Mouse (Mus musculus) CH12.LX (cell line): ENCODE measurements around the gene Rest. TPM values are rescaled to one million over a fixed set of nuclear protein-coding genes. Genes with fewer than 3 reads are reported as not detected.

ENCODE experiments used
- DNase-seq: peaks from one replicate; pipeline ENCODE4 v3.0.0-alpha.2; 2013; ENCODE audit errors: extremely low read depth
- H3K27ac ChIP-seq: 2 replicates; pipeline ENCODE4 v1.5.1; 2012; ENCODE audit warnings: low read depth, mild to moderate bottlenecking, control low read depth, moderate library complexity; ENCODE audit not compliant: insufficient read depth
- H3K27me3 ChIP-seq: replicated peaks from 2 replicates; pipeline ENCODE3; 2012; ENCODE audit warnings: inconsistent platforms
- H3K36me3 ChIP-seq, 2 experiments: replicated peaks in 1 of 2; 2 replicates each; pipeline versions ENCODE3 to v1.6.1; 2012; ENCODE audit warnings: inconsistent platforms in 1 of 2, low read length in 1 of 2, mild to moderate bottlenecking in 1 of 2, mixed read lengths in 1 of 2, moderate library complexity in 1 of 2; ENCODE audit not compliant: control insufficient read depth in 1 of 2, insufficient read depth in 1 of 2
- H3K4me1 ChIP-seq, 2 experiments: 2 replicates each; pipeline ENCODE4 v1.6.1; 2012; ENCODE audit warnings: inconsistent platforms in 1 of 2, moderate library complexity in 1 of 2; ENCODE audit not compliant: insufficient read depth in 2 of 2, control insufficient read depth in 1 of 2
- H3K4me2 ChIP-seq: 2 replicates; pipeline ENCODE4 v1.6.1; 2012; ENCODE audit warnings: low read depth, mild to moderate bottlenecking, control low read depth; ENCODE audit not compliant: poor library complexity, insufficient read depth, severe bottlenecking
- H3K4me3 ChIP-seq, 3 experiments: fragments of 150-350 bp in 1 of 3; sonication (generic) in 1 of 3; replicated peaks in 1 of 3; 2 replicates each; pipeline versions ENCODE3 to v1.5.1; 2011 to 2012; ENCODE audit warnings: low read depth in 2 of 3, low read length in 2 of 3, mild to moderate bottlenecking in 2 of 3, moderate library complexity in 2 of 3, control low read depth in 1 of 3, improper control_type of control experiment in 1 of 3, inconsistent platforms in 1 of 3, mixed read lengths in 1 of 3; ENCODE audit not compliant: poor library complexity in 1 of 3
- H3K79me2 ChIP-seq: replicated peaks from 2 replicates; pipeline ENCODE4 v1.6.1; 2012; ENCODE audit warnings: mild to moderate bottlenecking, moderate library complexity; ENCODE audit not compliant: control insufficient read depth, poor library complexity, insufficient read depth, severe bottlenecking; ENCODE audit errors: extremely low read depth
- H3K9ac ChIP-seq: 2 replicates; pipeline ENCODE4 v1.6.1; 2012; ENCODE audit warnings: low read depth, mild to moderate bottlenecking, control low read depth, moderate library complexity; ENCODE audit not compliant: insufficient read depth
- H3K9me3 ChIP-seq: replicated peaks from 2 replicates; pipeline ENCODE3; 2012; ENCODE audit warnings: low read length, inconsistent platforms, mixed read lengths
- BHLHE40 ChIP-seq: IDR thresholded peaks from 2 replicates; pipeline ENCODE4 v1.6.1; 2011; ENCODE audit warnings: mild to moderate bottlenecking, low read depth, low read length, improper control_type of control experiment
- CHD1 ChIP-seq: IDR thresholded peaks from 2 replicates; pipeline ENCODE4 v1.6.1; 2012; ENCODE audit warnings: low read depth, low read length, improper control_type of control experiment, inconsistent platforms
- CTCF ChIP-seq, 2 experiments: IDR thresholded peaks in 1 of 2; conservative IDR thresholded peaks in 1 of 2; 2 replicates each; pipeline ENCODE4 v1.5.1; 2011 to 2012; ENCODE audit warnings: low read depth in 2 of 2, low read length in 2 of 2, improper control_type of control experiment in 1 of 2, inconsistent platforms in 1 of 2, mild to moderate bottlenecking in 1 of 2, moderate library complexity in 1 of 2
- E2F4 ChIP-seq: IDR thresholded peaks from 2 replicates; pipeline ENCODE4 v1.6.1; 2011; ENCODE audit warnings: low read depth, low read length, improper control_type of control experiment; ENCODE audit not compliant: insufficient replicate concordance
- EP300 ChIP-seq: IDR thresholded peaks from 2 replicates; pipeline ENCODE4 v1.6.1; 2011; ENCODE audit warnings: low read length, improper control_type of control experiment
- ETS1 ChIP-seq: conservative IDR thresholded peaks from 2 replicates; pipeline ENCODE4 v1.6.1; 2012; ENCODE audit warnings: low read depth, mild to moderate bottlenecking, inconsistent platforms, low read length, improper control_type of control experiment, moderate library complexity
- GABPA ChIP-seq: IDR thresholded peaks from 2 replicates; pipeline ENCODE4 v1.6.1; 2012; ENCODE audit warnings: low read depth, low read length, improper control_type of control experiment, inconsistent platforms; ENCODE audit not compliant: insufficient replicate concordance
- IRF4 ChIP-seq: IDR thresholded peaks from 2 replicates; pipeline ENCODE4 v1.6.1; 2014; ENCODE audit warnings: low read depth, mild to moderate bottlenecking, inconsistent platforms, low read length, improper control_type of control experiment
- JUN ChIP-seq: IDR thresholded peaks from 2 replicates; pipeline ENCODE4 v1.6.1; 2011; ENCODE audit warnings: low read depth, mild to moderate bottlenecking, low read length, improper control_type of control experiment, moderate library complexity; ENCODE audit not compliant: insufficient read depth
- JUND ChIP-seq: conservative IDR thresholded peaks from 2 replicates; pipeline ENCODE4 v1.6.1; 2011; ENCODE audit warnings: low read depth, low read length, improper control_type of control experiment
- KAT2A ChIP-seq: IDR thresholded peaks from 2 replicates; pipeline ENCODE4 v1.6.1; 2012; ENCODE audit warnings: low read length, improper control_type of control experiment, inconsistent platforms; ENCODE audit not compliant: insufficient replicate concordance
- MAFK ChIP-seq: IDR thresholded peaks from 2 replicates; pipeline ENCODE4 v1.6.1; 2011; ENCODE audit warnings: low read length, improper control_type of control experiment; ENCODE audit not compliant: insufficient replicate concordance
- MAX ChIP-seq: IDR thresholded peaks from 2 replicates; pipeline ENCODE4 v1.6.1; 2011; ENCODE audit warnings: low read length, improper control_type of control experiment
- MEF2A ChIP-seq: IDR thresholded peaks from 2 replicates; pipeline ENCODE4 v1.6.1; 2014; ENCODE audit warnings: low read depth, mild to moderate bottlenecking, inconsistent platforms, low read length, improper control_type of control experiment, borderline replicate concordance
- MXI1 ChIP-seq: IDR thresholded peaks from 2 replicates; pipeline ENCODE4 v1.6.1; 2011; ENCODE audit warnings: mild to moderate bottlenecking, low read depth, low read length, improper control_type of control experiment
- MYC ChIP-seq: IDR thresholded peaks from 2 replicates; pipeline ENCODE4 v1.6.1; 2011; ENCODE audit warnings: low read depth, mild to moderate bottlenecking, improper control_type of control experiment, low read length
- NRF1 ChIP-seq: IDR thresholded peaks from 2 replicates; pipeline ENCODE4 v1.6.1; 2014; ENCODE audit warnings: low read depth, mild to moderate bottlenecking, inconsistent platforms, low read length, improper control_type of control experiment, moderate library complexity
- POLR2A ChIP-seq: IDR thresholded peaks from 2 replicates; pipeline ENCODE4 v1.6.1; 2011; ENCODE audit warnings: low read depth, mild to moderate bottlenecking, improper control_type of control experiment, low read length
- SIN3A ChIP-seq: IDR thresholded peaks from 2 replicates; pipeline ENCODE4 v1.6.1; 2012; ENCODE audit warnings: low read length, improper control_type of control experiment, inconsistent platforms
- SMC3 ChIP-seq: IDR thresholded peaks from 2 replicates; pipeline ENCODE4 v1.6.1; 2011; ENCODE audit warnings: low read depth, low read length, improper control_type of control experiment
- TBP ChIP-seq: conservative IDR thresholded peaks from 2 replicates; pipeline ENCODE4 v1.6.1; 2011; ENCODE audit warnings: low read depth, low read length, improper control_type of control experiment
- TCF12 ChIP-seq: IDR thresholded peaks from 2 replicates; pipeline ENCODE4 v1.6.1; 2014; ENCODE audit warnings: low read depth, mild to moderate bottlenecking, inconsistent platforms, low read length, improper control_type of control experiment
- USF1 ChIP-seq: IDR thresholded peaks from 2 replicates; pipeline ENCODE4 v1.6.1; 2014; ENCODE audit warnings: low read depth, mild to moderate bottlenecking, inconsistent platforms, low read length, improper control_type of control experiment
- ZC3H11A ChIP-seq: IDR thresholded peaks from 2 replicates; pipeline ENCODE4 v1.6.1; 2012; ENCODE audit warnings: low read depth, mild to moderate bottlenecking, inconsistent platforms, low read length, improper control_type of control experiment
- dilution Hi-C: fragments of 300-500 bp; cut with MboI; formaldehyde crosslinking; loops from 2 replicates; pipeline ENCODE4 v1.14.3; 2020; ENCODE audit warnings: low sequenced_read_pairs; ENCODE audit not compliant: extremely low pct_unique_long_range_greater_than_20kb, extremely low pct_ligation_motif_present
- in situ Hi-C: fragments of 300-500 bp; cut with MboI; formaldehyde crosslinking; loops from 3 replicates; pipeline ENCODE4 v1.14.3; 2019; ENCODE audit warnings: low sequenced_read_pairs, low pct_ligation_motif_present, low pct_unique_long_range_greater_than_20kb, mixed read lengths
- polyA plus RNA-seq: library from polyadenylated mRNA; unstranded; fragments of >175 nt; gene quantifications from 2 replicates; pipeline ENCODE4 v1.2.1, GENCODE M21; 2012; ENCODE audit warnings: low read depth; ENCODE audit not compliant: insufficient read length
- total RNA-seq, 2 experiments: library from RNA; depleted of rRNA; stranded (reverse); fragments of 300-350 nt in 1 of 2; fragments of >200 nt in 1 of 2; gene quantifications; 2 replicates each; pipeline ENCODE4 v1.2.3; 2012 to 2014

Gene Rest
- total and polyA plus RNA-seq, 3 experiments: 7.8 to 16.8 (median 15.9) TPM

DNA sequence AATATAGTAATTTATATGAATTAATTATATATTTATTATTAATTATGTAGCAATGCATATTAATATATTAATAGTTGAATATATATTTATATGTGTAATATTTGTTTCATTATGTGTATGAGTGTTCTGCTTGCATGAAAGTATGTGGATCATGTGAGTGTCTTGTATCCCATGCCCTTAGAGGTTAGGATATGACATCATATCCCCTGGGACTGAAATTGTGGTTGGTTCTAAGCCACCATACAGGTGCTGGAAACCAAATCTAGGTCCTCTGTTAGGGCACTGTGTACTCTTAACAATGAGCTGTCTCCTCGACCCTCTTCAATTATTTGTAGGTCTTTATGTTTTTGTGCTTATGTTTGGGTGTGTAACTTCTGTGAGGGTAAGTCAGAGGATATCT lies 12.1 kb upstream of the Rest start:
- Histone ChIP-seq H3K27ac (no peak overlapping the region), H3K36me3 (no peaks in the 10 kb centered on the region), H3K27me3 (no peaks in the 10 kb centered on the region), H3K4me2 (no peak overlapping the region), H3K4me3 (no peak overlapping the region), H3K4me1 (peaks cover 8 to 48% of the 10 kb centered on the region in 2 experiments), H3K79me2 (no peaks in the 10 kb centered on the region), H3K9me3 (no peaks in the 10 kb centered on the region), H3K9ac (no peak overlapping the region)
- DNase-seq: peak; percentile 94
- dilution Hi-C loops (no loop called here), in situ Hi-C loops (loop anchor here (5.0 kb wide), 1 partner anchor 49 kb away; no protein-coding TSS in a partner anchor)
- TF ChIP-seq JUN (peak; percentile 87), SIN3A (no peak; the same call in 1 of the 2 replicates), EP300 (peak; percentile 86), MAFK (peak; percentile 53; the same call in 1 of the 2 replicates), MYC (0 out of 2 replicates have a peak, but pooled peaks have one; percentile 26), MXI1 (no peak), POLR2A (no peak), GABPA (no peak), BHLHE40 (peak; percentile 93), ETS1 (peak; percentile 86), TBP (no peak), MEF2A (no peak), NRF1 (no peak), SMC3 (no peak), TCF12 (0 out of 2 replicates have a peak, but pooled peaks have one; percentile 56), IRF4 (peak; percentile 18; the same call in 1 of the 2 replicates), JUND (peak; percentile 85), KAT2A (0 out of 2 replicates have a peak, but pooled peaks have one; percentile 13)

GRCm38 (mm10) chr5:77254402-77254801 lies 10.9 kb upstream of the Rest start:
- no peaks in the 10 kb centered on the region for H3K36me3 ChIP-seq
- H3K27ac ChIP-seq: no peak overlapping the region
- in situ Hi-C loops: loop anchor here (5.0 kb wide), 1 partner anchor 48 kb away; no protein-coding TSS in a partner anchor
- dilution Hi-C loops: no loop called here
- no peaks in the 10 kb centered on the region for H3K79me2 ChIP-seq
- no peak for TF ChIP-seq SIN3A
- no peak for TF ChIP-seq BHLHE40
- TF ChIP-seq TCF12: no peak
- no peak for TF ChIP-seq CHD1
- TF ChIP-seq POLR2A: no peak
- no peak for TF ChIP-seq MEF2A
- TF ChIP-seq E2F4: no peak
- no peak for TF ChIP-seq MAX
- TF ChIP-seq TBP: no peak
- TF ChIP-seq NRF1: no peak
- no peak for TF ChIP-seq USF1
- no peak for TF ChIP-seq MAFK
- no peak for TF ChIP-seq IRF4
- no peak for TF ChIP-seq CTCF (conservative IDR thresholded peaks at IDR 0.05 in 1 of 2, IDR thresholded peaks at IDR 0.05 in 1 of 2; ENCODE audit: low read depth in 2 of 2, low read length in 2 of 2)
- no peak for TF ChIP-seq ZC3H11A
- H3K27me3 ChIP-seq: no peaks in the 10 kb centered on the region
- DNase-seq: no peak
- no peaks in the 10 kb centered on the region for H3K9me3 ChIP-seq
- H3K4me3 ChIP-seq: no peak overlapping the region
- H3K4me1 ChIP-seq: peaks cover 8 to 46% of the 10 kb centered on the region in 2 experiments
- no peak overlapping the region for H3K4me2 ChIP-seq
- H3K9ac ChIP-seq: no peak overlapping the region
